Mouse (Mus musculus): ENCODE data around the gene Mrgprx1. TPM values are rescaled to one million over a fixed set of nuclear protein-coding genes. Genes with fewer than 3 reads are reported as not detected.

The Mrgprx1 gene
- not detected for total RNA-seq (2021)

GRCm38 (mm10) chr7:48027497-48027896 lies at the start of gene Mrgprx1:
Mrgprx1 (minus strand) TSS chr7:48027597.
- no peak for DNase-seq

GRCm38 (mm10) chr7:48075521-48075920 lies 48.1 kb upstream of the Mrgprx1 start:
- no peak for DNase-seq
- intact Hi-C loops (cut with DNase I), result no loop called here

More at GRCm38 (mm10) chr7:48027497-48027896, at the start of gene Mrgprx1:
- intact Hi-C loops (cut with DNase I), result no loop called here

- DNase-seq, result no peak
- intact Hi-C loops (cut with DNase I), result no loop called here
Observed at GRCm38 (mm10) chr7:48046475-48047185, 19.2 kb upstream of the Mrgprx1 start.

- no peak for DNase-seq
- intact Hi-C loops (cut with DNase I), result no loop called here
Observed at GRCm38 (mm10) chr7:48044046-48044445, 16.6 kb upstream of the Mrgprx1 start.

DNA sequence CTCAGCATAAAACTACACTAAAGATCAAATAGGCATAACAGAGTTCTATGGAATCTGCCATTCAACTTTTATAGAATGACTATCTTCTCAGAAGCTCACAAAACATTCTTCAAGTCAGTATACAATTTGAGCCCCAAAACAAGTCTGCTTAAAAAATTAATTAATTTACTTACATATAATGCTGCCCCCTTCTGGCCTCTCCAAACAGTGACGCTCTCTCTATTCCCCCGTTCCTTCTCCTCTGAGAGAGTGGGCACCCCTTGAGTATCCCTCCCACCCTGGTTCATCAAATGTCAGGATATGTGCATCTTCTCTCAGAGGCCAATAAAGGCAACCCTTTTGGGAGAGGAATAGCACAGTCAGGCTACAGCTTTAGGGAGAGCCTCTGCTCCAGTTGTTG lies 9.5 kb downstream of the Mrgprx1 start:
- intact Hi-C loops (cut with DNase I), result no loop called here
- no peak for DNase-seq

GRCm38 (mm10) chr7:47995689-47996088 lies 31.7 kb downstream of the Mrgprx1 start:
- DNase-seq, result no peak
- intact Hi-C loops (cut with DNase I), result no loop called here

DNA sequence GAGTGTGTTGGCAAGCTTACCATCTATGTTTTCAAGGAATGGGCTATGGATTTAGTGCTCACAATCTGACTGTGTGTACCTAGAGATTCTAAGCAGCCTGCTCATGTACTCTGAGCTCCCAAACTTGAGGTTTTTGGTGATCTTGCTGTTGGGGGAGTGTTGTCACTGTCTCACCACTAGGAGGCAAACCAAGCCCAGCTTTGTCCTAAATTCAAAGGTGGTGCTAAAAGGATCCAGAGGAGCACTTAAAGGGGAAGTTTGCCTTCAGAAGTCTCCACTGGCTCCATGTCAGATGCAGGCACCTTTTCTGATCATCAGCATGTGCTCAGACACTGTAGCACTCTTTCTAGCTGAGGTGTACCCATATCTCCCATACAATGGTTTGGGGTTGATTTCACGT lies 40.6 kb downstream of the Mrgprx1 start:
- no peak for DNase-seq
- intact Hi-C loops (cut with DNase I), result no loop called here

GRCm38 (mm10) chr7:47981995-47982394 lies 45.4 kb downstream of the Mrgprx1 start, which contains the start of gene Mrgpra4:
Mrgpra4 (minus strand) TSS chr7:47982095.
- no peak for DNase-seq
- intact Hi-C loops (cut with DNase I), result no loop called here

Other genes with a start within 250 kb of the Mrgprx1 start
- not detected for gene Mrgpra4, start 45.5 kb downstream of the Mrgprx1 start, total RNA-seq (2021)
- gene Mrgprb5, start 141.4 kb upstream of the Mrgprx1 start, total RNA-seq (2021), result not detected
- not detected for gene Mrgprb4, start 171.7 kb upstream of the Mrgprx1 start, total RNA-seq (2021)